In the genomic region with DNA sequence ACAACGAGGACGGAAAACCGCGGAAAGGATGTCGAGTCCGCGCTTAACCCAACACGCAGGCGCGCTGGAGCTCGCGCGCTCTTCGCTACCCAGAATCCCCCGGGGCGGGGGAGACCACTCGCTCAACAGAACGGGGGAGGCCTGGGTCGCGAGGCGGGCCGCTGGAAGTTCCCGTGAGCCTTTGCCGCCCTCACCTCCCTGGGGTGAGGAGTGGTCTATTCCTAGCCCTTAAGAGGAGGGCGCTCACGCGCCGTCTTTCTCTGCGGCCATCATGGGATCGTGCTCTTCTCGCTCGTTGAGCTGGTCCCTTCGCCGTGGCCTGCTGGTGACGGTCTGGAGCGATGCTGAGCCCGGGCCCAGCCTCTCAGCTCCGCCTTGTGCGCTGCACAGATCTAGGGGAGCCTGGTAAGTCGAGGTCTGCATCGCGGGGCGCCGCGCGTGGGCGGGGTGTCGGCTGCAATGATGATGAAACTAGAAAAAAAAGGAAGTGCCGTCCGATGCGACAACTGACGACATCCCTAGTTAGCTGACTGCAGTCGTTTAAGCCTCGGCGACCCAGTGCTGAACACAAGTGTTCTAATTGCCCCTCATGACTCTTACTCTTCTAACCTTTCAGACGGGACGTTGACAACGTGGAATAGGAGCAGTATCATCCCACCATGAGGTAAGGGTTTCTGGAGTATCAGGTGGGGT, we compare ENCODE assay signal across 8 mouse cellular contexts. TPM values are rescaled to one million over a fixed set of nuclear protein-coding genes. Genes with fewer than 3 reads are reported as not detected.
DNase-seq lines count a peak whose midpoint lies in the region; ATAC-seq and TF ChIP-seq lines count a peak whose summit lies in the region.

No protein-coding gene starts in this region.

- ATAC-seq in forebrain, postnatal 0 days, result peak; percentile 97
- ATAC-seq in hematopoietic stem cell, adult 5-6 weeks (replicated peaks in 1 of 2; ENCODE audit: insufficient read depth in 1 of 2, low FRiP score in 2 of 2, low TSS enrichment in 1 of 2, low read depth in 1 of 2, poor library complexity in 2 of 2, severe bottlenecking in 2 of 2), result peak; percentile 84 to 88
- peak; percentile 95 for ATAC-seq in lung, embryonic 16.5 days (ENCODE audit: low read depth)

- H3K4me3 ChIP-seq in MEL (ENCODE audit: control insufficient read depth in 1 of 2, insufficient read depth in 1 of 2, low read depth in 2 of 2, low read length in 2 of 2), result peak overlapping the region; percentile 55 to 97
- peak overlapping the region; percentile 84 for H3K4me3 ChIP-seq in cerebellum, adult 2 months (replicated peaks; ENCODE audit: insufficient read depth, low read depth, low read length)
- peak overlapping the region; percentile 77 for H3K4me3 ChIP-seq in forebrain, postnatal 0 days (ENCODE audit: low read depth, low read length)
- peak overlapping the region; percentile 81 for H3K4me3 ChIP-seq in lung, embryonic 16.5 days (ENCODE audit: low read length)

- H3K27ac ChIP-seq in MEL (ENCODE audit: control insufficient read depth, low read depth, low read length), result peak overlapping the region; percentile 99
- H3K27ac ChIP-seq in cerebellum, adult 2 months (ENCODE audit: insufficient read depth, low read length), result peak overlapping the region; percentile 86
- H3K27ac ChIP-seq in forebrain, postnatal 0 days (ENCODE audit: low read depth, low read length), result peak overlapping the region; percentile 94
- H3K27ac ChIP-seq in lung, embryonic 16.5 days (ENCODE audit: low read length), result peak overlapping the region; percentile 94

- peak overlapping the region; percentile 60 for H3K4me2 ChIP-seq in forebrain, postnatal 0 days (ENCODE audit: low read depth)
- peak overlapping the region; percentile 72 for H3K4me2 ChIP-seq in lung, embryonic 16.5 days (ENCODE audit: low read depth, low read length)

- no peaks in the 10 kb centered on the region for H3K9me3 ChIP-seq in MEL (replicated peaks; ENCODE audit: insufficient read depth, low read length)
- H3K9me3 ChIP-seq in forebrain, postnatal 0 days (ENCODE audit: low read length), result no peaks in the 10 kb centered on the region
- H3K9me3 ChIP-seq in lung, embryonic 16.5 days (ENCODE audit: control insufficient read depth, low read length), result no peaks in the 10 kb centered on the region

- H3K36me3 ChIP-seq in MEL (ENCODE audit: control insufficient read depth in 1 of 2, insufficient read depth in 2 of 2, low read length in 2 of 2), result peaks cover 12 to 26% of the 10 kb centered on the region in 2 experiments
- H3K36me3 ChIP-seq in forebrain, postnatal 0 days (ENCODE audit: insufficient read depth), result peaks cover 38% of the 10 kb centered on the region
- H3K36me3 ChIP-seq in lung, embryonic 16.5 days (ENCODE audit: control insufficient read depth, insufficient read depth, low read length), result peaks cover 33% of the 10 kb centered on the region

- peak overlapping the region; percentile 97 for H3K9ac ChIP-seq in MEL (ENCODE audit: control insufficient read depth, low read depth, low read length, poor library complexity, severe bottlenecking)
- H3K9ac ChIP-seq in forebrain, postnatal 0 days, result peak overlapping the region; percentile 93
- H3K9ac ChIP-seq in lung, embryonic 16.5 days (ENCODE audit: low read length), result peak overlapping the region; percentile 90

- peak; percentile 97 to 100 for TF ChIP-seq POLR2A in MEL (IDR thresholded peaks at IDR 0.05; ENCODE audit: control insufficient read depth in 1 of 2, insufficient read depth in 1 of 2, low read depth in 1 of 2, low read length in 2 of 2, poor library complexity in 1 of 2)
- TF ChIP-seq POLR2A in cerebellum, adult 2 months (IDR thresholded peaks at IDR 0.05; ENCODE audit: borderline replicate concordance, insufficient read depth, low read length), result peak; percentile 100

- H3K4me1 ChIP-seq in MEL (ENCODE audit: control insufficient read depth in 1 of 2, insufficient read depth in 2 of 2, low read length in 2 of 2), result peaks cover 0 to 13% of the 10 kb centered on the region in 2 experiments; a peak in 2 of 4 replicates
- H3K4me1 ChIP-seq in cerebellum, adult 2 months (ENCODE audit: control insufficient read depth, insufficient read depth, low read length), result peaks cover 14% of the 10 kb centered on the region
- H3K4me1 ChIP-seq in forebrain, postnatal 0 days (ENCODE audit: insufficient read depth), result peaks cover 26% of the 10 kb centered on the region
- H3K4me1 ChIP-seq in lung, embryonic 16.5 days (replicated peaks; ENCODE audit: control insufficient read depth, insufficient read depth, low read length), result peaks cover 38% of the 10 kb centered on the region

- TF ChIP-seq RAD21 in MEL (IDR thresholded peaks at IDR 0.05; ENCODE audit: low read depth, low read length), result no peak

- no peak for TF ChIP-seq CTCF in MEL (IDR thresholded peaks at IDR 0.05 in 2 of 3, conservative IDR thresholded peaks at IDR 0.05 in 1 of 3; ENCODE audit: control insufficient read depth in 1 of 3, insufficient read depth in 1 of 3, low read depth in 2 of 3, low read length in 3 of 3, poor library complexity in 1 of 3, severe bottlenecking in 1 of 3)
- TF ChIP-seq CTCF in cerebellum, adult 2 months (IDR thresholded peaks at IDR 0.05; ENCODE audit: borderline replicate concordance, insufficient read depth, low read depth, low read length), result no peak
- peak; percentile 48 for TF ChIP-seq CTCF in forebrain, postnatal 0 days (IDR thresholded peaks at IDR 0.05; ENCODE audit: low read depth)

- H3K79me2 ChIP-seq in MEL (ENCODE audit: control insufficient read depth, insufficient read depth, low read length, poor library complexity), result peaks cover 25% of the 10 kb centered on the region

- DNase-seq in MEL (ENCODE audit: low read depth, low spot score), result peak; percentile 100
- peak; percentile 97 to 98 for DNase-seq in cerebellum, adult 2 months
- peak; percentile 99 for DNase-seq in forebrain, postnatal 0 days
- peak; percentile 93 for DNase-seq in layer of hippocampus, adult 9-10 months (ENCODE audit: low spot score)
- peak; percentile 86 for DNase-seq in ovary, postnatal 10 days (ENCODE audit: low spot score)
- DNase-seq in thymus, postnatal 10 days (ENCODE audit: low spot score in 2 of 2), result peak; percentile 97

- no peaks in the 10 kb centered on the region for H3K27me3 ChIP-seq in MEL (ENCODE audit: control insufficient read depth in 1 of 2, insufficient read depth in 2 of 2, low read length in 2 of 2)
- H3K27me3 ChIP-seq in cerebellum, adult 2 months (ENCODE audit: control insufficient read depth, insufficient read depth, low read length), result no peaks in the 10 kb centered on the region
- H3K27me3 ChIP-seq in forebrain, postnatal 0 days (ENCODE audit: insufficient read depth, low read length), result no peaks in the 10 kb centered on the region
- no peaks in the 10 kb centered on the region for H3K27me3 ChIP-seq in lung, embryonic 16.5 days (ENCODE audit: control insufficient read depth, insufficient read depth, low read depth, low read length)

- no peak for TF ChIP-seq EP300 in MEL (IDR thresholded peaks at IDR 0.05; ENCODE audit: low read depth in 1 of 2, low read length in 2 of 2)

- under 1% methylated on average over 58 of the region's 58 CpGs for WGBS in cerebellum, adult 2 months
- WGBS in forebrain, postnatal 0 days, result 1% methylated on average over 58 of the region's 58 CpGs
- WGBS in lung, embryonic 16.5 days, result under 1% methylated on average over 58 of the region's 58 CpGs

TF ChIP-seq in MEL, 35 proteins besides CTCF, POLR2A, EP300 and RAD21 (continues in another document):
- TF ChIP-seq ZKSCAN1 (IDR thresholded peaks at IDR 0.05; ENCODE audit: low read depth, low read length) (no peak), GABPA (IDR thresholded peaks at IDR 0.05; ENCODE audit: low read depth, low read length) (no peak)

RNA-seq across cellular contexts. Expression of gene Trpv2, which starts 28.5 kb away (rescaled TPM):
- total RNA-seq in MEL (2012; rRNA removed), result 30.4 and 32.0 TPM in 2 replicates
- 10 to 100 TPM in 1 of 2 experiments, not detected in 1; 30.0 TPM for polyA plus RNA-seq in MEL (2012; ENCODE audit: insufficient read depth in 1 of 2, insufficient read length in 2 of 2, low read depth in 1 of 2, low replicate concordance in 2 of 2, missing spikeins in 1 of 2)
- 22.0 and 23.7 TPM in 2 replicates for polyA plus RNA-seq in cerebellum, adult 2 months (2012; rRNA removed)
- 38.1 and 46.6 TPM in 2 replicates for total RNA-seq in forebrain, postnatal 0 days (2014; rRNA removed)
- polyA plus RNA-seq in forebrain, postnatal 0 days (2015; fragmentation: Nextera tagmentation; extraction: Ambion mirVana), result 21.6 and 26.2 TPM in 2 replicates
- 24.5 TPM in 2 replicates for total RNA-seq in hematopoietic stem cell, adult 5-6 weeks (2017)
- polyA plus RNA-seq in lung, embryonic 16.5 days (2015; fragmentation: Nextera tagmentation; extraction: Ambion mirVana), result 4.8 and 4.9 TPM in 2 replicates

RNA-seq across cellular contexts. Expression of gene Lrrc75a, which starts 45.6 kb away (rescaled TPM):
- total RNA-seq in MEL (2012; rRNA removed), result 6.0 and 7.0 TPM in 2 replicates
- 1 to 10 TPM in 1 of 2 experiments, not detected in 1; 8.9 TPM for polyA plus RNA-seq in MEL (2012; ENCODE audit: insufficient read depth in 1 of 2, insufficient read length in 2 of 2, low read depth in 1 of 2, low replicate concordance in 2 of 2, missing spikeins in 1 of 2)
- 5.9 and 6.5 TPM in 2 replicates for polyA plus RNA-seq in cerebellum, adult 2 months (2012; rRNA removed)
- 13.2 and 18.1 TPM in 2 replicates for total RNA-seq in forebrain, postnatal 0 days (2014; rRNA removed)
- 6.5 and 7.1 TPM in 2 replicates for polyA plus RNA-seq in forebrain, postnatal 0 days (2015; fragmentation: Nextera tagmentation; extraction: Ambion mirVana)
- 7.6 and 7.7 TPM in 2 replicates for total RNA-seq in hematopoietic stem cell, adult 5-6 weeks (2017)
- polyA plus RNA-seq in lung, embryonic 16.5 days (2015; fragmentation: Nextera tagmentation; extraction: Ambion mirVana), result 10.6 and 11.8 TPM in 2 replicates

RNA-seq across cellular contexts. Expression of gene Mmgt2, which starts 45.7 kb away (rescaled TPM):
- total RNA-seq in MEL (2012; rRNA removed), result 21.8 and 24.1 TPM in 2 replicates
- 10 to 100 TPM in 1 of 2 experiments, not detected in 1; 51.9 TPM for polyA plus RNA-seq in MEL (2012; ENCODE audit: insufficient read depth in 1 of 2, insufficient read length in 2 of 2, low read depth in 1 of 2, low replicate concordance in 2 of 2, missing spikeins in 1 of 2)
- polyA plus RNA-seq in cerebellum, adult 2 months (2012; rRNA removed), result 19.8 and 28.0 TPM in 2 replicates
- total RNA-seq in forebrain, postnatal 0 days (2014; rRNA removed), result 22.6 and 37.0 TPM in 2 replicates
- 22.4 and 23.3 TPM in 2 replicates for polyA plus RNA-seq in forebrain, postnatal 0 days (2015; fragmentation: Nextera tagmentation; extraction: Ambion mirVana)
- total RNA-seq in hematopoietic stem cell, adult 5-6 weeks (2017), result 26.0 and 39.5 TPM in 2 replicates
- polyA plus RNA-seq in lung, embryonic 16.5 days (2015; fragmentation: Nextera tagmentation; extraction: Ambion mirVana), result 34.6 and 38.1 TPM in 2 replicates

RNA-seq across cellular contexts. Expression of gene Ubb, which starts 51.8 kb away (rescaled TPM):
- total RNA-seq in MEL (2012; rRNA removed), result 1,877 and 1,965 TPM in 2 replicates
- 1,000 to 10,000 TPM in 1 of 2 experiments, not detected in 1; 1,800 TPM for polyA plus RNA-seq in MEL (2012; ENCODE audit: insufficient read depth in 1 of 2, insufficient read length in 2 of 2, low read depth in 1 of 2, low replicate concordance in 2 of 2, missing spikeins in 1 of 2)
- 3,782 and 4,320 TPM in 2 replicates for polyA plus RNA-seq in cerebellum, adult 2 months (2012; rRNA removed)
- total RNA-seq in forebrain, postnatal 0 days (2014; rRNA removed), result 1,115 and 1,190 TPM in 2 replicates
- polyA plus RNA-seq in forebrain, postnatal 0 days (2015; fragmentation: Nextera tagmentation; extraction: Ambion mirVana), result 4,663 and 5,112 TPM in 2 replicates
- total RNA-seq in hematopoietic stem cell, adult 5-6 weeks (2017), result 1,136 and 1,520 TPM in 2 replicates
- 3,082 and 3,189 TPM in 2 replicates for polyA plus RNA-seq in lung, embryonic 16.5 days (2015; fragmentation: Nextera tagmentation; extraction: Ambion mirVana)

Comparison
In these comparisons a context has a peak if more than half of its experiments do, and no peak if none do; other contexts are left out.
1. Peak in every context shown above with its lines: DNase-seq, ATAC-seq, H3K4me3 ChIP-seq and H3K27ac ChIP-seq.